Mouse (Mus musculus) gastrocnemius, postnatal 25 days (tissue): Measurements from ENCODE around the gene Ccng2. TPM values are rescaled to one million over a fixed set of nuclear protein-coding genes. Genes with fewer than 3 reads are reported as not detected.
A peak's percentile ranks its signal among the peaks of the same experiment; 100 is the strongest.

Experiments used
- DNase-seq: peaks from one replicate; pipeline ENCODE4 v3.0.0; 2022
- total RNA-seq, 2 experiments: library from RNA; stranded (reverse); gene quantifications; 1 replicate in 1 of 2; 2 replicates in 1 of 2; pipeline ENCODE4 v1.2.3; 2021

Ccng2 gene
- total RNA-seq, 2 experiments from 2014 or later = 8.6 to 9.9 TPM

GRCm38 (mm10) chr5:93263396-93264075 lies 3.5 kb upstream of the Ccng2 start:
- no peak for DNase-seq

- DNase-seq = no peak
Observed at GRCm38 (mm10) chr5:93264136-93264700, 2.8 kb upstream of the Ccng2 start.

- no peak for DNase-seq
Observed at GRCm38 (mm10) chr5:93265164-93265800, 1.8 kb upstream of the Ccng2 start.

- DNase-seq = no peak
Observed at GRCm38 (mm10) chr5:93265801-93266580, 1.1 kb upstream of the Ccng2 start.

- peak; percentile 78 for DNase-seq
Observed at GRCm38 (mm10) chr5:93267851-93268606, 972 bp downstream of the Ccng2 start.

GRCm38 (mm10) chr5:93270095-93270494 lies 3.0 kb downstream of the Ccng2 start:
- DNase-seq = no peak

GRCm38 (mm10) chr5:93270721-93271120 lies 3.7 kb downstream of the Ccng2 start:
- DNase-seq = no peak

- DNase-seq = peak; percentile 78
Observed at GRCm38 (mm10) chr5:93282446-93283107, 15.5 kb downstream of the Ccng2 start.

GRCm38 (mm10) chr5:93283109-93283508 lies 16.1 kb downstream of the Ccng2 start:
- peak; percentile 50 for DNase-seq

- no peak for DNase-seq
Observed at GRCm38 (mm10) chr5:93288553-93288952, 21.5 kb downstream of the Ccng2 start.

- no peak for DNase-seq
Observed at GRCm38 (mm10) chr5:93290282-93290681, 23.2 kb downstream of the Ccng2 start.

- DNase-seq = no peak
Observed at GRCm38 (mm10) chr5:93296341-93296746, 29.3 kb downstream of the Ccng2 start.

GRCm38 (mm10) chr5:93296754-93297153 lies 29.7 kb downstream of the Ccng2 start:
- no peak for DNase-seq

GRCm38 (mm10) chr5:93297311-93297710 lies 30.3 kb downstream of the Ccng2 start:
- DNase-seq = no peak

GRCm38 (mm10) chr5:93305126-93305830 lies 38.2 kb downstream of the Ccng2 start:
- DNase-seq = no peak

- no peak for DNase-seq
Observed at GRCm38 (mm10) chr5:93308909-93309308, 41.9 kb downstream of the Ccng2 start.

GRCm38 (mm10) chr5:93323320-93324001 lies 56.4 kb downstream of the Ccng2 start:
- DNase-seq = no peak
